Mouse (Mus musculus) adrenal gland, postnatal 10 days (tissue): ENCODE measurements at regions not wholly inside any gene's neighbourhood (a gene's known extent, or its start where the extent isn't known, plus 50 kb on each side); places are given as distances from the start of the nearest gene placed in this dataset.

ENCODE experiments used
- DNase-seq: peaks from one replicate; pipeline ENCODE4 v3.0.0; 2021; ENCODE audit warnings: mixed read lengths

GRCm38 (mm10) chr9:12157157-12157556 lies 1088.5 kb downstream of the Jrkl start:
- peak; percentile 2 for DNase-seq

- DNase-seq: no peak
Measured at GRCm38 (mm10) chr9:12113374-12113773, 1132.3 kb downstream of the Jrkl start.
